Mouse (Mus musculus): ENCODE data around the gene Gramd1b. TPM values are rescaled to one million over a fixed set of nuclear protein-coding genes. Genes with fewer than 3 reads are reported as not detected.
A peak's percentile ranks its signal among the peaks of the same experiment; 100 is the strongest.

Gene Gramd1b
- 6.1 and 8.5 TPM in 2 replicates for polyA plus RNA-seq (2014; fragmentation: Nextera tagmentation; extraction: Ambion mirVana)

DNA sequence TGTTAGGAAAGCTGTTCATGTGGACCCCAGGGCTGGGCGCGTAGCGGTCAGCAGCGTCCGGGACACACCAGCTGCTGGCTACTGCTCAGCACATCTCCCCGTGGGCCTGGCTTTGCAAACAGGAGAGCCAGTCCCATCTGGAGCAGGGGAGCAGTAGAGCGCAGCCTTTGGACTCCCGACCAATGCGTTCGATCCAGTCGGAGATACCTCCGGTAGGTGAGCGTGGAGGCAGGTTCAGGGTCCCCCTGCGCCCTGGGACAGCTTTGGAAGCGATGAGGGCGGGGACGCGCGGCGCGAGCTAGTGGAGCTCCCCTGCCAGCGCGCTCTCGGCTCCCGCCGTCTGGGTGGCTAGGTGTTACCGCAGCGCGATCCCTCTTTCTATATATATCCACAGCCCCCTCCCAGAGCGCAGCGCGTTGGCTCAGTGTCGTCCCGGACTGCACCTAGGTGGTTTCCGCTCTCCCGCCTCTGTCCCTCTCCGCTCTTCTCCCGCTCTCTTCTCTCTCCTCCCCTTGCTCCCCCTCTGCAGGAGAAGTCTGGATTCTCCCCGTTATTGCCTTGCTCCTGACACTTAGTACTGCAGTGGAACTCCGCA, at the start of gene Gramd1b:
Gene Gramd1b (minus strand): TSS at position 357 of the 595 bp plus-strand sequence.
- Histone ChIP-seq H3K9ac (ENCODE audit: low read depth, low read length) (peak within 1 kb of the TSS; percentile 72), H3K27ac (ENCODE audit: low read depth, low read length) (no peak within 1 kb of the TSS), H3K4me2 (peak within 1 kb of the TSS; percentile 75), H3K4me1 (ENCODE audit: control insufficient read depth, insufficient read depth, low read length) (peaks cover 2% of the 10 kb centered on the region; the same call in 1 of the 2 replicates), H3K27me3 (ENCODE audit: control insufficient read depth, insufficient read depth, low read length) (peaks cover 14% of the 10 kb centered on the region), H3K4me3 (ENCODE audit: low read depth, low read length) (peak within 1 kb of the TSS; percentile 54), H3K9me3 (replicated peaks; ENCODE audit: control insufficient read depth, low read length) (no peaks in the 10 kb centered on the region), H3K36me3 (ENCODE audit: control insufficient read depth, insufficient read depth, low read length) (no peaks in the 10 kb centered on the region)
- ATAC-seq (replicated peaks; ENCODE audit: insufficient number of reproducible peaks, low FRiP score, low TSS enrichment): peak; percentile 69
- under 1% methylated on average over 40 of the region's 40 CpGs for WGBS (ENCODE audit: insufficient replicate concordance)

- no peaks in the 10 kb centered on the region for H3K27me3 ChIP-seq (ENCODE audit: control insufficient read depth, insufficient read depth, low read length)
- no peak overlapping the region for H3K9ac ChIP-seq (ENCODE audit: low read depth, low read length)
- no peak overlapping the region for H3K27ac ChIP-seq (ENCODE audit: low read depth, low read length)
- 61% methylated on average over 11 of the region's 11 CpGs for WGBS (ENCODE audit: insufficient replicate concordance)
- H3K4me2 ChIP-seq: no peak overlapping the region
- no peak for ATAC-seq (replicated peaks; ENCODE audit: insufficient number of reproducible peaks, low FRiP score, low TSS enrichment)
- peaks cover 8% of the 10 kb centered on the region; the same call in 1 of the 2 replicates for H3K4me1 ChIP-seq (ENCODE audit: control insufficient read depth, insufficient read depth, low read length)
- H3K4me3 ChIP-seq (ENCODE audit: low read depth, low read length): no peak overlapping the region
- H3K36me3 ChIP-seq (ENCODE audit: control insufficient read depth, insufficient read depth, low read length): no peaks in the 10 kb centered on the region
- H3K9me3 ChIP-seq (replicated peaks; ENCODE audit: control insufficient read depth, low read length): no peaks in the 10 kb centered on the region
These were observed 47.8 kb upstream of the Gramd1b start for GRCm38 (mm10) chr9:40578726-40579625.

GRCm38 (mm10) chr9:40577132-40577531, 45.9 kb upstream of the Gramd1b start:
- Histone ChIP-seq H3K4me3 (ENCODE audit: low read depth, low read length) (no peak overlapping the region), H3K9me3 (replicated peaks; ENCODE audit: control insufficient read depth, low read length) (no peaks in the 10 kb centered on the region), H3K27me3 (ENCODE audit: control insufficient read depth, insufficient read depth, low read length) (no peaks in the 10 kb centered on the region), H3K4me1 (ENCODE audit: control insufficient read depth, insufficient read depth, low read length) (peaks cover 8% of the 10 kb centered on the region; the same call in 1 of the 2 replicates), H3K4me2 (no peak overlapping the region), H3K27ac (ENCODE audit: low read depth, low read length) (no peak overlapping the region), H3K9ac (ENCODE audit: low read depth, low read length) (no peak overlapping the region), H3K36me3 (ENCODE audit: control insufficient read depth, insufficient read depth, low read length) (no peaks in the 10 kb centered on the region)
- ATAC-seq (replicated peaks; ENCODE audit: insufficient number of reproducible peaks, low FRiP score, low TSS enrichment): no peak
- 70% methylated on average over 7 of the region's 7 CpGs for whole genome bisulfite sequencing (ENCODE audit: insufficient replicate concordance)

DNA sequence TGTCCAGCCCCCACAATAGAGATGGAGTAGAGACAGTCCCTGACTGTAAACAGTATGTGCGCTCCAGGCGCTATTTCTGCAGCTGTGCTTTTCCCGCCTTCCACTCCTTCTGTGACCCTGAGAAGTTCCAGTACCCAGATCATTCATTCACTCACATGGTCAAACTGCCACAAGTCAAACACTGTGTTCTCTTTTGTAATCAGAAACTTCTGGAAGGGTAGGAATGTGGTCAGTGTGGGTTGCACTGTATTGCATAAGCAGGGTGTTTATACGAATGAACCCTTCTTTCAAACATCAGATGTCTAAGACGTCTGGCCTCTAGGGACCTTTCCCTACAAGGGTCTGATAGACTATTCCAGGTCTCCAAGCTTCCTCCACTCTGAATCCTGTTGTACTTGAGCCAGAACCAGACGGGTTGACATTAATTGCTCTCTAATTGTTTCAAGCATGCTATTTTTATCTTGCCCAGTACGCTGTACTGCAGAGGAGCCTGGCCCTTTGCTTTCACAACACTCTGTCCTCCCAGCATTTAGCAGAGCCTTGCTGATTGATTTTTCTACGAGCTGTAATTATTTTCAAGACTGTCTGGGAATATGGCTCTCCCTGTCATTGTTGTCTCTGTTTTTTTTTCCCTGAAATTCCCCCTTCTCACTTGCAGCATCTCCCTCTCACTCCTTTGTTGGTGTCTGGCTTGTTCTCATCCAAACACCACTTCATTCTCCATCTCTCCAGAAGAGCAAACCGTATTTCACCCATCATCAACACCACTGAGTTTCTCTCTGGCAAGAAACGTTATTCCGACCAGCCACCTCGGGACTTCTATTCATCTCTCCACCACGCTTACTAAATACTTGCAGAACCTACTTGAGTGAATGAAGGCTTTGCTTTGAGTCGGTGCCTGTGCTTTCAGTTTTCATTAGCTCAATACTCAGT, 44.1 kb upstream of the Gramd1b start:
- H3K36me3 ChIP-seq (ENCODE audit: control insufficient read depth, insufficient read depth, low read length): no peaks in the 10 kb centered on the region
- no peaks in the 10 kb centered on the region for H3K9me3 ChIP-seq (replicated peaks; ENCODE audit: control insufficient read depth, low read length)
- H3K9ac ChIP-seq (ENCODE audit: low read depth, low read length): no peak overlapping the region
- H3K4me1 ChIP-seq (ENCODE audit: control insufficient read depth, insufficient read depth, low read length): peaks cover 8% of the 10 kb centered on the region; the same call in 1 of the 2 replicates
- H3K4me3 ChIP-seq (ENCODE audit: low read depth, low read length): no peak overlapping the region
- ATAC-seq (replicated peaks; ENCODE audit: insufficient number of reproducible peaks, low FRiP score, low TSS enrichment): no peak
- H3K4me2 ChIP-seq: 0 out of 2 replicates have a peak overlapping the region, but pooled peaks have one; percentile 5
- H3K27ac ChIP-seq (ENCODE audit: low read depth, low read length): peak overlapping the region; percentile 10
- WGBS (ENCODE audit: insufficient replicate concordance): 49% methylated on average over 14 of the region's 14 CpGs
- no peaks in the 10 kb centered on the region for H3K27me3 ChIP-seq (ENCODE audit: control insufficient read depth, insufficient read depth, low read length)

DNA sequence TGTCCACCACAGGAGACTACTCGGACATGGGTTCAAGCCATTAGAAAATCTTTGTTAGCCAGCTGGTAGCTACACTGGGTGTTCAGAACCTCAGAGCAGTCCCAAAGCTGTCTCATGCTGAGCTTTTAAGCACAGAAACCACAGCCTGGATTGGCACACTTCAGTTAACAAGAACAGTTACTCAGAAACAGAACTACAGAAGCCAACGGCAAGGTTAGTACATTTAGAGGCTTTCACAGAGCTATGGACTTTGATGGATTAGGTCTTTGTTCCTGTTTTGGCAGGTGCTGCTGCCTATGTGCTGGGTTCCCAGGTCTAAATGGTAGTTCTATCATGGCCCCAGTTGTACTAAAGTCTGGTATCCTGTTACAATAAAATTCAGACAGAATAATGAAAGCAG, 40.1 kb upstream of the Gramd1b start:
- H3K36me3 ChIP-seq (ENCODE audit: control insufficient read depth, insufficient read depth, low read length): no peaks in the 10 kb centered on the region
- no peak for ATAC-seq (replicated peaks; ENCODE audit: insufficient number of reproducible peaks, low FRiP score, low TSS enrichment)
- H3K27me3 ChIP-seq (ENCODE audit: control insufficient read depth, insufficient read depth, low read length): no peaks in the 10 kb centered on the region
- WGBS (ENCODE audit: insufficient replicate concordance): 74% methylated on average over 2 of the region's 2 CpGs
- H3K9me3 ChIP-seq (replicated peaks; ENCODE audit: control insufficient read depth, low read length): no peaks in the 10 kb centered on the region
- no peak overlapping the region for H3K27ac ChIP-seq (ENCODE audit: low read depth, low read length)
- no peak overlapping the region for H3K4me2 ChIP-seq
- H3K4me3 ChIP-seq (ENCODE audit: low read depth, low read length): no peak overlapping the region
- peaks cover 8% of the 10 kb centered on the region; the same call in 1 of the 2 replicates for H3K4me1 ChIP-seq (ENCODE audit: control insufficient read depth, insufficient read depth, low read length)
- H3K9ac ChIP-seq (ENCODE audit: low read depth, low read length): no peak overlapping the region

DNA sequence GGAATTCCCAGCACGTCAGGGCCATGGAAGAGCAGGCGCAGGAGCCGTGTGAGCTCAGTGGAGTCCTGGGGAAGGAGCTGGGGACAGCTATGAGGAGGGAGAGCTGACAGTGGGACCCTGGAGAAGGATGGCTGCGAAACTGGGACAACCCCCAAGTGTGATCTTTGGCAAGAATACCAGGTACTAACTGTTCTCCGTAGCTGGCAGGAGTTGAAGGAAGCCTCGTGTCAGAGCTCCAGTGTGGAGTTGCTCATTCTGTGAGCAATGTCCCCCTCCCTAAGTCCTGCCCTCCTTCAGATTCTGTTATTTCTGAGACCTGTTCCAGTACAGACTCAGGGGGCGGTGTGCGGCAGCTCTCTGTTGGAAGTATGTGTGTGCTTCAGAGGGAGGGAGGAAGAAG, 36.9 kb upstream of the Gramd1b start:
- H3K9ac ChIP-seq (ENCODE audit: low read depth, low read length): no peak overlapping the region
- 0 out of 2 replicates have a peak, but pooled peaks cover 2% of the 10 kb centered on the region for H3K4me1 ChIP-seq (ENCODE audit: control insufficient read depth, insufficient read depth, low read length)
- no peak overlapping the region for H3K27ac ChIP-seq (ENCODE audit: low read depth, low read length)
- H3K36me3 ChIP-seq (ENCODE audit: control insufficient read depth, insufficient read depth, low read length): no peaks in the 10 kb centered on the region
- 47% methylated on average over 8 of the region's 8 CpGs for WGBS (ENCODE audit: insufficient replicate concordance)
- no peaks in the 10 kb centered on the region for H3K27me3 ChIP-seq (ENCODE audit: control insufficient read depth, insufficient read depth, low read length)
- no peak overlapping the region for H3K4me3 ChIP-seq (ENCODE audit: low read depth, low read length)
- H3K4me2 ChIP-seq: no peak overlapping the region
- ATAC-seq (replicated peaks; ENCODE audit: insufficient number of reproducible peaks, low FRiP score, low TSS enrichment): no peak
- no peaks in the 10 kb centered on the region for H3K9me3 ChIP-seq (replicated peaks; ENCODE audit: control insufficient read depth, low read length)

- Histone ChIP-seq H3K4me2 (no peak overlapping the region), H3K9me3 (replicated peaks; ENCODE audit: control insufficient read depth, low read length) (no peaks in the 10 kb centered on the region), H3K27me3 (ENCODE audit: control insufficient read depth, insufficient read depth, low read length) (no peaks in the 10 kb centered on the region)
These were observed 32.6 kb upstream of the Gramd1b start for GRCm38 (mm10) chr9:40563750-40564149.

GRCm38 (mm10) chr9:40559646-40560045, 28.5 kb upstream of the Gramd1b start:
- no peak overlapping the region for H3K4me2 ChIP-seq
- ATAC-seq (replicated peaks; ENCODE audit: insufficient number of reproducible peaks, low FRiP score, low TSS enrichment): no peak
- H3K9me3 ChIP-seq (replicated peaks; ENCODE audit: control insufficient read depth, low read length): no peaks in the 10 kb centered on the region
- H3K9ac ChIP-seq (ENCODE audit: low read depth, low read length): no peak overlapping the region
- H3K27me3 ChIP-seq (ENCODE audit: control insufficient read depth, insufficient read depth, low read length): no peaks in the 10 kb centered on the region
- no peak overlapping the region for H3K4me3 ChIP-seq (ENCODE audit: low read depth, low read length)
- 76% methylated on average over 7 of the region's 7 CpGs for WGBS (ENCODE audit: insufficient replicate concordance)
- no peaks in the 10 kb centered on the region for H3K36me3 ChIP-seq (ENCODE audit: control insufficient read depth, insufficient read depth, low read length)
- no peak overlapping the region for H3K27ac ChIP-seq (ENCODE audit: low read depth, low read length)
- H3K4me1 ChIP-seq (ENCODE audit: control insufficient read depth, insufficient read depth, low read length): no peaks in the 10 kb centered on the region

More at GRCm38 (mm10) chr9:40563750-40564149, 32.6 kb upstream of the Gramd1b start:
- H3K4me3 ChIP-seq (ENCODE audit: low read depth, low read length): no peak overlapping the region
- no peak for ATAC-seq (replicated peaks; ENCODE audit: insufficient number of reproducible peaks, low FRiP score, low TSS enrichment)
- no peak overlapping the region for H3K27ac ChIP-seq (ENCODE audit: low read depth, low read length)
- no peaks in the 10 kb centered on the region for H3K36me3 ChIP-seq (ENCODE audit: control insufficient read depth, insufficient read depth, low read length)
- H3K4me1 ChIP-seq (ENCODE audit: control insufficient read depth, insufficient read depth, low read length): 0 out of 2 replicates have a peak, but pooled peaks cover 2% of the 10 kb centered on the region
- no peak overlapping the region for H3K9ac ChIP-seq (ENCODE audit: low read depth, low read length)

All from heart, embryonic 11.5 days (tissue).